Mouse (Mus musculus) limb, embryonic 14.5 days (tissue): ENCODE results near the gene Kpna6. TPM values are rescaled to one million over a fixed set of nuclear protein-coding genes. Genes with fewer than 3 reads are reported as not detected.

Source experiments
- ATAC-seq: fragments of 200-750 bp; cut with Nextera tagmentation; 2 replicates; pipeline ENCODE4 v1.8.0; 2017; ENCODE audit warnings: low read depth, moderate number of reproducible peaks, moderate TSS enrichment; ENCODE audit not compliant: low FRiP score
- DNase-seq: peaks from one replicate; pipeline ENCODE4 v3.0.0-alpha.2; 2015; ENCODE audit warnings: low spot score
- H3K27ac ChIP-seq: fragments of 300-500 bp; sonication (generic); replicated peaks from 2 replicates; pipeline ENCODE4 v1.5.1; 2014; ENCODE audit warnings: low read depth, mild to moderate bottlenecking, low read length, moderate library complexity, mixed read lengths
- H3K27me3 ChIP-seq: fragments of 300-500 bp; sonication (generic); 2 replicates; pipeline ENCODE4 v1.6.1; 2014; ENCODE audit warnings: low read length, mixed read lengths; ENCODE audit not compliant: control insufficient read depth, insufficient read depth
- H3K36me3 ChIP-seq: fragments of 300-500 bp; sonication (generic); 2 replicates; pipeline ENCODE4 v1.6.1; 2014; ENCODE audit warnings: mild to moderate bottlenecking, low read length, moderate library complexity, mixed read lengths; ENCODE audit not compliant: control insufficient read depth, insufficient read depth
- H3K4me1 ChIP-seq: fragments of 300-500 bp; sonication (generic); 2 replicates; pipeline ENCODE4 v1.6.1; 2014; ENCODE audit warnings: antibody characterized with exemption, low read length, mixed read lengths; ENCODE audit not compliant: control insufficient read depth, insufficient read depth
- H3K4me2 ChIP-seq: fragments of 300-500 bp; sonication (generic); replicated peaks from 2 replicates; pipeline ENCODE4 v1.6.1; 2014; ENCODE audit warnings: low read depth, mild to moderate bottlenecking, low read length, moderate library complexity; ENCODE audit not compliant: severe bottlenecking
- H3K4me3 ChIP-seq: fragments of 300-500 bp; sonication (generic); replicated peaks from 2 replicates; pipeline ENCODE4 v1.5.1; 2014; ENCODE audit warnings: low read length
- H3K9ac ChIP-seq: fragments of 300-500 bp; sonication (generic); 2 replicates; pipeline ENCODE4 v1.6.1; 2014; ENCODE audit warnings: mild to moderate bottlenecking, low read depth, low read length, moderate library complexity; ENCODE audit not compliant: severe bottlenecking
- H3K9me3 ChIP-seq: fragments of 300-500 bp; sonication (generic); 2 replicates; pipeline ENCODE4 v1.6.1; 2016; ENCODE audit warnings: low read length; ENCODE audit not compliant: control insufficient read depth
- POLR2A ChIP-seq: fragments of 200-500 bp; IDR thresholded peaks from 2 replicates; pipeline ENCODE4 v1.8.0; 2012; ENCODE audit warnings: inconsistent platforms, mild to moderate bottlenecking, moderate library complexity, borderline replicate concordance; ENCODE audit not compliant: insufficient read depth, insufficient read length; ENCODE audit errors: extremely low read depth
- whole genome bisulfite sequencing: fragments of 180-500 bp; shearing (Covaris S2); extraction: QIAGEN DNeasy Blood & Tissue Kit; methylation state at CpG from one replicate; pipeline ENCODE4 v1.1.7; 2014; 5-methylcytosine and 5-hydroxymethylcytosine counted together
- polyA plus RNA-seq, 2 experiments: library from polyadenylated mRNA; depleted of rRNA in 1 of 2; stranded (reverse) in 1 of 2; unstranded in 1 of 2; fragments of >200 nt; fragmentation: Nextera tagmentation in 1 of 2; extraction: Ambion mirVana in 1 of 2; gene quantifications; 2 replicates each; pipeline versions ENCODE4 v1.2.1 to v1.2.3; 2012 to 2014

Gene Kpna6
- polyA plus RNA-seq, 2 experiments = 14.6 to 35.2 TPM

GRCm38 (mm10) chr4:129671491-129672082 lies 980 bp downstream of the Kpna6 start:
- peak overlapping the region; percentile 93 for H3K9ac ChIP-seq
- ATAC-seq (0 out of 2 replicates have a peak, but pooled peaks have one; percentile 49), DNase-seq (peak; percentile 57)
- peaks cover 9% of the 10 kb centered on the region for H3K4me1 ChIP-seq
- H3K27me3 ChIP-seq = no peaks in the 10 kb centered on the region
- peaks cover 22% of the 10 kb centered on the region for H3K36me3 ChIP-seq
- TF ChIP-seq POLR2A = no peak
- H3K9me3 ChIP-seq = no peaks in the 10 kb centered on the region
- peak overlapping the region; percentile 94 for H3K27ac ChIP-seq
- 7% methylated on average over 12 of the region's 12 CpGs for WGBS
- H3K4me3 ChIP-seq = peak overlapping the region; percentile 89
- peak overlapping the region; percentile 70 for H3K4me2 ChIP-seq

- Histone ChIP-seq H3K36me3 (peaks cover 58% of the 10 kb centered on the region), H3K9ac (no peak overlapping the region), H3K27ac (no peak overlapping the region), H3K4me2 (no peak overlapping the region), H3K27me3 (no peaks in the 10 kb centered on the region), H3K9me3 (no peaks in the 10 kb centered on the region), H3K4me3 (no peak overlapping the region), H3K4me1 (no peaks in the 10 kb centered on the region)
- TF ChIP-seq POLR2A = no peak
- ATAC-seq (peak; percentile 57; the same call in 1 of the 2 replicates), DNase-seq (no peak)
- WGBS = 65% methylated on average over 3 of the region's 3 CpGs
These were observed 10.2 kb downstream of the Kpna6 start for GRCm38 (mm10) chr4:129662255-129662813.

GRCm38 (mm10) chr4:129661584-129661983 lies 11.0 kb downstream of the Kpna6 start:
- WGBS = 76% methylated on average over 3 of the region's 3 CpGs
- Histone ChIP-seq H3K27me3 (no peaks in the 10 kb centered on the region), H3K4me2 (no peak overlapping the region), H3K36me3 (peaks cover 61% of the 10 kb centered on the region), H3K9ac (no peak overlapping the region), H3K4me1 (no peaks in the 10 kb centered on the region), H3K9me3 (no peaks in the 10 kb centered on the region), H3K27ac (no peak overlapping the region), H3K4me3 (no peak overlapping the region)
- ATAC-seq (no peak), DNase-seq (no peak)
- TF ChIP-seq POLR2A = no peak

GRCm38 (mm10) chr4:129654770-129655169 lies 17.8 kb downstream of the Kpna6 start:
- 95% methylated on average over 14 of the region's 14 CpGs for WGBS
- H3K27ac ChIP-seq = no peak overlapping the region
- DNase-seq (no peak), ATAC-seq (no peak)
- no peak overlapping the region for H3K4me2 ChIP-seq
- H3K9me3 ChIP-seq = no peaks in the 10 kb centered on the region
- no peaks in the 10 kb centered on the region for H3K4me1 ChIP-seq
- no peak for TF ChIP-seq POLR2A
- H3K9ac ChIP-seq = no peak overlapping the region
- no peak overlapping the region for H3K4me3 ChIP-seq
- H3K27me3 ChIP-seq = no peaks in the 10 kb centered on the region
- H3K36me3 ChIP-seq = peaks cover 94% of the 10 kb centered on the region

- no peak for TF ChIP-seq POLR2A
- H3K4me1 ChIP-seq = no peaks in the 10 kb centered on the region
- ATAC-seq (no peak), DNase-seq (no peak)
- no peaks in the 10 kb centered on the region for H3K27me3 ChIP-seq
- H3K36me3 ChIP-seq = peaks cover 96% of the 10 kb centered on the region
- WGBS = 95% methylated on average over 8 of the region's 8 CpGs
- H3K9ac ChIP-seq = no peak overlapping the region
- H3K4me2 ChIP-seq = no peak overlapping the region
- no peak overlapping the region for H3K27ac ChIP-seq
- H3K4me3 ChIP-seq = no peak overlapping the region
- no peaks in the 10 kb centered on the region for H3K9me3 ChIP-seq
These were observed 22.2 kb downstream of the Kpna6 start for GRCm38 (mm10) chr4:129650359-129650758.

GRCm38 (mm10) chr4:129648656-129649055 lies 23.9 kb downstream of the Kpna6 start:
- Histone ChIP-seq H3K27me3 (no peaks in the 10 kb centered on the region), H3K9me3 (no peaks in the 10 kb centered on the region), H3K27ac (no peak overlapping the region), H3K4me3 (no peak overlapping the region), H3K4me1 (no peaks in the 10 kb centered on the region), H3K9ac (no peak overlapping the region), H3K4me2 (no peak overlapping the region), H3K36me3 (peaks cover 88% of the 10 kb centered on the region)
- WGBS = 79% methylated on average over 1 of the region's 1 CpGs
- ATAC-seq (no peak), DNase-seq (no peak)
- no peak for TF ChIP-seq POLR2A
